Mouse (Mus musculus) stomach, postnatal 0 days (tissue): Measurements from ENCODE around the gene Zbtb8a.

Experiments used
- CTCF ChIP-seq: IDR thresholded peaks from 2 replicates; pipeline ENCODE4 v1.5.1; 2016; ENCODE audit warnings: antibody characterized with exemption, low read depth, mild to moderate bottlenecking, moderate library complexity
- EP300 ChIP-seq: optimal IDR thresholded peaks from 2 replicates; pipeline ENCODE3; 2016; ENCODE audit warnings: antibody characterized with exemption

DNA sequence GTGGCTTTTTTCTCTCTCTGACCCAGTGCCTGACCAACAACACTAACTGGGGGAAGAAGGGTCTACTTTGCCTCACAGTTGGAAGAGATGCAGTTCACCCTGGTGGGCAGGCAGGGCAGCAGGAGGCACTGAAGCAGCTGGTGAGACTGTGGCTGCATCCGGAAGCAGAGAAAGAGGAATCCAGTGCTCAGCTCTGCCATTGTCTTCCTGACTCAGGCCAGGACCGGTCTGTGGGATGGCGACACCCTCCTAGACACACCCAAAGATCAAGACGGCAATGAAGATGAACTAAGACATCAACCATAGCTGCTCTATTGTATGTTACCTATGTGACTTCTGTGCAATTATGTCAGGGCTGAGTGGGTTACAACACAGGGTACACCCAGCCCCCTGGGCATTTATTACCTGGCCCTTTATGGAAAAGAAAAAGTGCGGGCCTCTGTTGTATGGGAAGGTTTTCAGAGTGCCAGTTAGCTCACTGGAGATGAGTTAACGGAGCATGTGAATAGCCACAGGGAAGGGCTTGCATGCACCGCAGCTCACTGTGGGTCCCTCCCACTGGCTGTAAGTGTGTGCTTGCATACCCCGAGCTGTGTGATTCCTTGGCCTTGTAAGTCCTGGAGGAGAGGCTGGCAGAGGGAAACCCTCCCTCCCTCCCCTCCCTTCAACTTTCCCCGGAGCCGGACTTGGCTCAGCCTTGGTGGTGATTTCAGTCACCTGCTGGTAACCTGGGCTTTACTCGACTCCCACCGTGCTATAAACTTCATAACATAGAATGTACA, 16.4 kb upstream of the Zbtb8a start:
- TF ChIP-seq CTCF (no peak), EP300 (no peak)
